In genomic region chr4:117917402-117917801, GRCm38 (mm10) we compare ENCODE assay signal across 27 mouse cellular contexts. TPM values are rescaled to one million over a fixed set of nuclear protein-coding genes. Genes with fewer than 3 reads are reported as not detected.
A peak's percentile ranks its signal among the peaks of the same experiment; 100 is the strongest.
DNase-seq lines count a peak whose midpoint lies in the region; ATAC-seq and TF ChIP-seq lines count a peak whose summit lies in the region.
"Had no signal": no experiment of that assay in that cellular context is flagged by ENCODE, and none has a peak within 500 bp of the region (broad histone marks: within the 10 kb centered on the region; RNA-seq: fewer than 3 reads in every experiment).

No protein-coding gene starts in this region.

- ATAC-seq in heart, embryonic 12.5 days (ENCODE audit: insufficient number of reproducible peaks, low FRiP score): no peak
- ATAC-seq in liver, postnatal 0 days: no peak
- ATAC-seq in liver, embryonic 14.5 days (ENCODE audit: insufficient read depth): no peak
- ATAC-seq: forebrain, embryonic 14.5 days; hindbrain, postnatal 0 days had no signal

- no peak overlapping the region for H3K9ac ChIP-seq in heart, embryonic 12.5 days
- H3K9ac ChIP-seq in liver, postnatal 0 days (replicated peaks): no peak overlapping the region
- H3K9ac ChIP-seq in MEL (ENCODE audit: control insufficient read depth, low read depth, low read length, poor library complexity, severe bottlenecking): peak overlapping the region; percentile 61
- 0 out of 2 replicates have a peak overlapping the region, but pooled peaks have one; percentile 19 for H3K9ac ChIP-seq in liver, embryonic 14.5 days (replicated peaks)
- H3K9ac ChIP-seq: embryonic facial prominence, embryonic 15.5 days; hindbrain, embryonic 13.5 days had no signal

- TF ChIP-seq EP300 in liver, postnatal 0 days (IDR thresholded peaks at IDR 0.05; ENCODE audit: low read depth): no peak
- TF ChIP-seq EP300 in MEL (IDR thresholded peaks at IDR 0.05; ENCODE audit: low read depth in 1 of 2, low read length in 2 of 2): peak in 1 of 2 experiments; percentile 50; a peak in 2 of 4 replicates
- TF ChIP-seq EP300 in liver, embryonic 14.5 days (IDR thresholded peaks at IDR 0.05; ENCODE audit: low read depth): no peak

- peaks cover under 1% of the 10 kb centered on the region for H3K36me3 ChIP-seq in heart, embryonic 12.5 days
- H3K36me3 ChIP-seq in liver, postnatal 0 days (replicated peaks; ENCODE audit: insufficient read depth, low read length): no peaks in the 10 kb centered on the region
- H3K36me3 ChIP-seq in MEL (ENCODE audit: control insufficient read depth in 1 of 2, insufficient read depth in 2 of 2, low read length in 2 of 2): peaks cover 0 to 38% of the 10 kb centered on the region in 2 experiments; a peak in 2 of 4 replicates
- no peaks in the 10 kb centered on the region for H3K36me3 ChIP-seq in liver, embryonic 14.5 days (replicated peaks; ENCODE audit: control insufficient read depth, insufficient read depth, low read depth)
- H3K36me3 ChIP-seq: embryonic facial prominence, embryonic 15.5 days had no signal

- peaks cover 7% of the 10 kb centered on the region; the same call in 1 of the 2 replicates for H3K27me3 ChIP-seq in heart, embryonic 12.5 days (replicated peaks)
- no peaks in the 10 kb centered on the region for H3K27me3 ChIP-seq in liver, postnatal 0 days (ENCODE audit: insufficient read depth, low read length)
- H3K27me3 ChIP-seq in MEL (ENCODE audit: control insufficient read depth in 1 of 2, insufficient read depth in 2 of 2, low read length in 2 of 2): no peaks in the 10 kb centered on the region
- H3K27me3 ChIP-seq in liver, embryonic 14.5 days (ENCODE audit: control insufficient read depth, insufficient read depth, low read length): no peaks in the 10 kb centered on the region
- H3K27me3 ChIP-seq: CH12.LX; embryonic facial prominence, embryonic 15.5 days had no signal

- no peak overlapping the region for H3K4me2 ChIP-seq in heart, embryonic 12.5 days
- H3K4me2 ChIP-seq in liver, postnatal 0 days (ENCODE audit: low read depth, low read length): no peak overlapping the region
- H3K4me2 ChIP-seq in liver, embryonic 14.5 days (ENCODE audit: low read depth): no peak overlapping the region
- H3K4me2 ChIP-seq: embryonic facial prominence, embryonic 15.5 days; hindbrain, embryonic 13.5 days had no signal

- TF ChIP-seq RAD21 in MEL (IDR thresholded peaks at IDR 0.05; ENCODE audit: low read depth, low read length): no peak

- 62% methylated on average over 4 of the region's 4 CpGs for WGBS in heart, embryonic 12.5 days
- WGBS in liver, postnatal 0 days (ENCODE audit: insufficient replicate concordance): 74% methylated on average over 4 of the region's 4 CpGs
- WGBS in liver, embryonic 14.5 days (ENCODE audit: insufficient replicate concordance): 36% methylated on average over 4 of the region's 4 CpGs

- intact Hi-C loops in heart, postnatal 10 days (cut with DNase I): no loop called here
- intact Hi-C loops in gastrocnemius, postnatal 36 days (cut with DNase I): loop anchor here (5.0 kb wide), 1 partner anchor 80 kb away; no protein-coding TSS in a partner anchor

- no peaks in the 10 kb centered on the region for H3K9me3 ChIP-seq in heart, embryonic 12.5 days (replicated peaks)
- H3K9me3 ChIP-seq in liver, postnatal 0 days (ENCODE audit: low read length): no peaks in the 10 kb centered on the region
- no peaks in the 10 kb centered on the region for H3K9me3 ChIP-seq in MEL (replicated peaks; ENCODE audit: insufficient read depth, low read length)
- H3K9me3 ChIP-seq in liver, embryonic 14.5 days (ENCODE audit: control insufficient read depth, low read length): no peaks in the 10 kb centered on the region
- H3K9me3 ChIP-seq: embryonic facial prominence, embryonic 15.5 days; forebrain, embryonic 10.5 days; hindbrain, embryonic 13.5 days had no signal

- peak overlapping the region; percentile 79 for H3K27ac ChIP-seq in heart, embryonic 12.5 days (ENCODE audit: poor library complexity, severe bottlenecking)
- no peak overlapping the region for H3K27ac ChIP-seq in liver, postnatal 0 days (ENCODE audit: low read depth)
- H3K27ac ChIP-seq in MEL (ENCODE audit: control insufficient read depth, low read depth, low read length): peak overlapping the region; percentile 80
- no peak overlapping the region for H3K27ac ChIP-seq in liver, embryonic 14.5 days
- H3K27ac ChIP-seq: embryonic facial prominence, embryonic 15.5 days; forebrain, embryonic 10.5 days; gastrocnemius, adult 2 months; hindbrain, embryonic 13.5 days; hindbrain, postnatal 0 days had no signal

- no peak; a peak in 1 of 4 replicates for TF ChIP-seq POLR2A in MEL (IDR thresholded peaks at IDR 0.05; ENCODE audit: control insufficient read depth in 1 of 2, insufficient read depth in 1 of 2, low read depth in 1 of 2, low read length in 2 of 2, poor library complexity in 1 of 2)

- H3K79me2 ChIP-seq in MEL (ENCODE audit: control insufficient read depth, insufficient read depth, low read length, poor library complexity): peaks cover 25% of the 10 kb centered on the region

- TF ChIP-seq CTCF in liver, postnatal 0 days (IDR thresholded peaks at IDR 0.05; ENCODE audit: low read depth): no peak
- TF ChIP-seq CTCF in MEL (IDR thresholded peaks at IDR 0.05 in 2 of 3, conservative IDR thresholded peaks at IDR 0.05 in 1 of 3; ENCODE audit: control insufficient read depth in 1 of 3, insufficient read depth in 1 of 3, low read depth in 2 of 3, low read length in 3 of 3, poor library complexity in 1 of 3, severe bottlenecking in 1 of 3): no peak
- no peak for TF ChIP-seq CTCF in liver, embryonic 14.5 days (IDR thresholded peaks at IDR 0.05; ENCODE audit: low read depth)

- peaks cover 46% of the 10 kb centered on the region for H3K4me1 ChIP-seq in heart, embryonic 12.5 days (replicated peaks)
- H3K4me1 ChIP-seq in liver, postnatal 0 days (ENCODE audit: insufficient read depth): peaks cover 31% of the 10 kb centered on the region
- peaks cover 16 to 46% of the 10 kb centered on the region in 2 experiments for H3K4me1 ChIP-seq in MEL (ENCODE audit: control insufficient read depth in 1 of 2, insufficient read depth in 2 of 2, low read length in 2 of 2)
- H3K4me1 ChIP-seq in liver, embryonic 14.5 days (replicated peaks; ENCODE audit: control insufficient read depth in 2 of 2, insufficient read depth in 2 of 2, low read length in 1 of 2): peaks cover 11 to 20% of the 10 kb centered on the region in 2 experiments

- no peak overlapping the region for H3K4me3 ChIP-seq in heart, embryonic 12.5 days
- no peak overlapping the region for H3K4me3 ChIP-seq in liver, postnatal 0 days (ENCODE audit: low read depth, low read length)
- peak overlapping the region; percentile 34 to 42; a peak in 3 of 4 replicates for H3K4me3 ChIP-seq in MEL (ENCODE audit: control insufficient read depth in 1 of 2, insufficient read depth in 1 of 2, low read depth in 2 of 2, low read length in 2 of 2)
- no peak overlapping the region for H3K4me3 ChIP-seq in liver, embryonic 14.5 days (ENCODE audit: insufficient read depth in 1 of 2, low read depth in 2 of 2, low read length in 2 of 2)
- H3K4me3 ChIP-seq: embryonic facial prominence, embryonic 15.5 days; erythroblast, embryonic 14.5 days; forebrain, embryonic 10.5 days; gastrocnemius, adult 2 months; hindbrain, embryonic 13.5 days had no signal

- no peak for DNase-seq in heart, postnatal 10 days
- DNase-seq in liver: peak; percentile 18
- DNase-seq in liver, postnatal 0 days: no peak
- DNase-seq in MEL (ENCODE audit: low read depth, low spot score): peak; percentile 76
- no peak for DNase-seq in liver, embryonic 14.5 days (ENCODE audit: low read depth in 3 of 3, low spot score in 3 of 3)
- DNase-seq in lung, adult 18-20 months: no peak
- DNase-seq in gastrocnemius, postnatal 36 days: no peak
- DNase-seq: adrenal gland, adult 8-10 months; adrenal gland, postnatal 36 days; cerebellum, adult 11 months; cerebellum, adult 8-10 months; cerebellum, postnatal 14 days; embryo, embryonic 11 days; gastrocnemius, adult 2 months; gastrocnemius, postnatal 25 days; heart, adult 11 months; heart, postnatal 14 days had no signal

RNA-seq across cellular contexts. Expression of gene Ipo13, which starts 2.6 kb away (rescaled TPM):
- 43.0 and 44.7 TPM in 2 replicates for polyA plus RNA-seq in heart, embryonic 12.5 days (2016; fragmentation: Nextera tagmentation; extraction: Ambion mirVana)
- total RNA-seq in heart, postnatal 10 days (2021): 10 to 100 TPM; 50.9 to 61.5 TPM
- 7.5 and 7.7 TPM in 2 replicates for polyA plus RNA-seq in liver, postnatal 0 days (2015; fragmentation: Nextera tagmentation; extraction: Ambion mirVana)
- total RNA-seq in MEL (2012; rRNA removed): 38.1 and 39.5 TPM in 2 replicates
- polyA plus RNA-seq in MEL (2012; ENCODE audit: insufficient read depth in 1 of 2, insufficient read length in 2 of 2, low read depth in 1 of 2, low replicate concordance in 2 of 2, missing spikeins in 1 of 2): 10 to 100 TPM in 1 of 2 experiments, not detected in 1; 88.0 TPM
- polyA plus RNA-seq in liver, embryonic 14.5 days (2012; rRNA removed): 15.4 and 16.8 TPM in 2 replicates
- polyA plus RNA-seq in liver, embryonic 14.5 days (2014; fragmentation: Nextera tagmentation; extraction: Ambion mirVana): 14.9 and 18.2 TPM in 2 replicates
- 100 to 1,000 TPM; 222 to 284 TPM for total RNA-seq in gastrocnemius, postnatal 36 days (2021)

RNA-seq across cellular contexts. Expression of gene Artn, which starts 12.2 kb away (rescaled TPM):
- 0.54 and 0.70 TPM in 2 replicates for polyA plus RNA-seq in heart, embryonic 12.5 days (2016; fragmentation: Nextera tagmentation; extraction: Ambion mirVana)
- under 1 TPM; 0.22 to 0.43 TPM for total RNA-seq in heart, postnatal 10 days (2021)
- polyA plus RNA-seq in liver, postnatal 0 days (2015; fragmentation: Nextera tagmentation; extraction: Ambion mirVana): 0.88 TPM in 2 replicates
- total RNA-seq in MEL (2012; rRNA removed): 0.08 TPM in 1 of 2 replicates, not detected in the other
- polyA plus RNA-seq in MEL (2012; ENCODE audit: insufficient read depth in 1 of 2, insufficient read length in 2 of 2, low read depth in 1 of 2, low replicate concordance in 2 of 2, missing spikeins in 1 of 2): under 1 TPM in 1 of 2 experiments, not detected in 1; 0.21 TPM
- 0.92 and 1.3 TPM in 2 replicates for polyA plus RNA-seq in liver, embryonic 14.5 days (2012; rRNA removed)
- polyA plus RNA-seq in liver, embryonic 14.5 days (2014; fragmentation: Nextera tagmentation; extraction: Ambion mirVana): 1.8 and 3.0 TPM in 2 replicates
- under 1 TPM; 0.15 to 0.32 TPM for total RNA-seq in gastrocnemius, postnatal 36 days (2021)
- total RNA-seq: CH12.LX; common myeloid progenitor, adult 5-6 weeks; heart, postnatal 14 days had no signal

RNA-seq across cellular contexts. Expression of gene Dph2, which starts 25.6 kb away (rescaled TPM):
- 12.4 and 12.9 TPM in 2 replicates for polyA plus RNA-seq in heart, embryonic 12.5 days (2016; fragmentation: Nextera tagmentation; extraction: Ambion mirVana)
- 1 to 10 TPM; 2.8 to 4.8 TPM for total RNA-seq in heart, postnatal 10 days (2021)
- 3.5 and 4.5 TPM in 2 replicates for polyA plus RNA-seq in liver, postnatal 0 days (2015; fragmentation: Nextera tagmentation; extraction: Ambion mirVana)
- 24.7 and 27.2 TPM in 2 replicates for total RNA-seq in MEL (2012; rRNA removed)
- 10 to 100 TPM in 1 of 2 experiments, not detected in 1; 25.2 TPM for polyA plus RNA-seq in MEL (2012; ENCODE audit: insufficient read depth in 1 of 2, insufficient read length in 2 of 2, low read depth in 1 of 2, low replicate concordance in 2 of 2, missing spikeins in 1 of 2)
- polyA plus RNA-seq in liver, embryonic 14.5 days (2012; rRNA removed): 6.8 and 6.9 TPM in 2 replicates
- 5.1 and 6.3 TPM in 2 replicates for polyA plus RNA-seq in liver, embryonic 14.5 days (2014; fragmentation: Nextera tagmentation; extraction: Ambion mirVana)
- total RNA-seq in gastrocnemius, postnatal 36 days (2021): 1 to 10 TPM; 1.4 to 2.6 TPM

RNA-seq across cellular contexts. Expression of gene Atp6v0b, which starts 30.3 kb away (rescaled TPM):
- polyA plus RNA-seq in heart, embryonic 12.5 days (2016; fragmentation: Nextera tagmentation; extraction: Ambion mirVana): 183 and 196 TPM in 2 replicates
- total RNA-seq in heart, postnatal 10 days (2021): 100 to 1,000 TPM; 133 to 134 TPM
- polyA plus RNA-seq in liver, postnatal 0 days (2015; fragmentation: Nextera tagmentation; extraction: Ambion mirVana): 149 and 164 TPM in 2 replicates
- total RNA-seq in MEL (2012; rRNA removed): 227 and 286 TPM in 2 replicates
- polyA plus RNA-seq in MEL (2012; ENCODE audit: insufficient read depth in 1 of 2, insufficient read length in 2 of 2, low read depth in 1 of 2, low replicate concordance in 2 of 2, missing spikeins in 1 of 2): 100 to 1,000 TPM in 1 of 2 experiments, not detected in 1; 343 TPM
- 118 and 122 TPM in 2 replicates for polyA plus RNA-seq in liver, embryonic 14.5 days (2012; rRNA removed)
- polyA plus RNA-seq in liver, embryonic 14.5 days (2014; fragmentation: Nextera tagmentation; extraction: Ambion mirVana): 152 and 165 TPM in 2 replicates
- total RNA-seq in gastrocnemius, postnatal 36 days (2021): 10 to 100 TPM; 65.4 to 74.0 TPM

RNA-seq across cellular contexts. Expression of gene B4galt2, which starts 34.1 kb away (rescaled TPM):
- polyA plus RNA-seq in heart, embryonic 12.5 days (2016; fragmentation: Nextera tagmentation; extraction: Ambion mirVana): 18.3 and 19.4 TPM in 2 replicates
- 10 to 100 TPM; 13.7 to 15.6 TPM for total RNA-seq in heart, postnatal 10 days (2021)
- 0.63 and 0.67 TPM in 2 replicates for polyA plus RNA-seq in liver, postnatal 0 days (2015; fragmentation: Nextera tagmentation; extraction: Ambion mirVana)
- total RNA-seq in MEL (2012; rRNA removed): 0.08 TPM in 1 of 2 replicates, not detected in the other
- polyA plus RNA-seq in MEL (2012; ENCODE audit: insufficient read depth in 1 of 2, insufficient read length in 2 of 2, low read depth in 1 of 2, low replicate concordance in 2 of 2, missing spikeins in 1 of 2): under 1 TPM in 1 of 2 experiments, not detected in 1; 0.19 TPM
- polyA plus RNA-seq in liver, embryonic 14.5 days (2012; rRNA removed): 2.1 and 2.4 TPM in 2 replicates
- 1.5 and 1.7 TPM in 2 replicates for polyA plus RNA-seq in liver, embryonic 14.5 days (2014; fragmentation: Nextera tagmentation; extraction: Ambion mirVana)
- 1 to 10 TPM; 2.8 to 3.2 TPM for total RNA-seq in gastrocnemius, postnatal 36 days (2021)
- total RNA-seq: common myeloid progenitor, adult 5-6 weeks; hematopoietic stem cell, adult 5-6 weeks had no signal

Comparison
In these comparisons a context has a peak if more than half of its experiments do, and no peak if none do; other contexts are left out.
1. H3K9ac ChIP-seq: peak in MEL (single experiment) and liver, embryonic 14.5 days (single experiment); none in heart, embryonic 12.5 days (single experiment) and liver, postnatal 0 days (single experiment).
2. DNase-seq: peak in liver (single experiment) and MEL (single experiment); none in heart, postnatal 10 days (0 of 2), liver, postnatal 0 days (single experiment), liver, embryonic 14.5 days (0 of 3), lung, adult 18-20 months (0 of 2) and gastrocnemius, postnatal 36 days (0 of 2).
3. H3K27ac ChIP-seq: peak in heart, embryonic 12.5 days (single experiment) and MEL (single experiment); none in liver, postnatal 0 days (single experiment) and liver, embryonic 14.5 days (single experiment).
4. H3K4me3 ChIP-seq: peak in MEL (2 of 2); none in heart, embryonic 12.5 days (single experiment), liver, postnatal 0 days (single experiment) and liver, embryonic 14.5 days (0 of 2).